Mouse (Mus musculus) forebrain, embryonic 14.5 days (tissue): ENCODE results near the gene Hnrnpdl. TPM values are rescaled to one million over a fixed set of nuclear protein-coding genes. Genes with fewer than 3 reads are reported as not detected.

ENCODE experiments used
- ATAC-seq: fragments of 200-750 bp; cut with Nextera tagmentation; 2 replicates; pipeline ENCODE4 v1.8.0; 2017; ENCODE audit warnings: mild to moderate bottlenecking, moderate library complexity
- DNase-seq: peaks from one replicate; pipeline ENCODE4 v3.0.0-alpha.2; 2015; ENCODE audit warnings: low spot score
- H3K27ac ChIP-seq: fragments of 300-500 bp; sonication (generic); 2 replicates; pipeline ENCODE4 v1.5.1; 2014; ENCODE audit warnings: low read depth, mild to moderate bottlenecking, control low read depth, low read length, moderate library complexity
- H3K27me3 ChIP-seq: fragments of 300-500 bp; sonication (generic); replicated peaks from 2 replicates; pipeline ENCODE4 v1.6.1; 2014; ENCODE audit warnings: low read length, control low read depth, mixed read lengths; ENCODE audit not compliant: control insufficient read depth, insufficient read depth
- H3K36me3 ChIP-seq: fragments of 300-500 bp; sonication (generic); 2 replicates; pipeline ENCODE4 v1.6.1; 2014; ENCODE audit warnings: low read length, control low read depth; ENCODE audit not compliant: control insufficient read depth, insufficient read depth
- H3K4me1 ChIP-seq: fragments of 300-500 bp; sonication (generic); 2 replicates; pipeline ENCODE4 v1.6.1; 2014; ENCODE audit warnings: antibody characterized with exemption, low read length, control low read depth; ENCODE audit not compliant: control insufficient read depth, insufficient read depth
- H3K4me2 ChIP-seq: fragments of 300-500 bp; sonication (generic); 2 replicates; pipeline ENCODE4 v1.6.1; 2014; ENCODE audit warnings: mild to moderate bottlenecking, control low read depth, low read length
- H3K4me3 ChIP-seq: fragments of 300-500 bp; sonication (generic); 2 replicates; pipeline ENCODE4 v1.5.1; 2014; ENCODE audit warnings: low read depth, low read length, control low read depth
- H3K9ac ChIP-seq: fragments of 300-500 bp; sonication (generic); 2 replicates; pipeline ENCODE4 v1.6.1; 2014; ENCODE audit warnings: mild to moderate bottlenecking, low read length, control low read depth, moderate library complexity
- H3K9me3 ChIP-seq: fragments of 300-500 bp; sonication (generic); replicated peaks from 2 replicates; pipeline ENCODE4 v1.6.1; 2016; ENCODE audit warnings: low read length, control low read depth, mixed read lengths; ENCODE audit not compliant: control insufficient read depth
- WGBS: fragments of 180-500 bp; shearing (Covaris S2); extraction: QIAGEN DNeasy Blood & Tissue Kit; methylation state at CpG from one replicate; pipeline ENCODE4 v1.1.7; 2014; 5-methylcytosine and 5-hydroxymethylcytosine counted together
- polyA plus RNA-seq: library from polyadenylated mRNA; unstranded; fragments of >200 nt; fragmentation: Nextera tagmentation; extraction: Ambion mirVana; gene quantifications from 2 replicates; pipeline ENCODE4 v1.2.1, GENCODE M21; 2014

The Hnrnpdl gene
- polyA plus RNA-seq, 1 experiment from 2014 or later = 250 TPM

DNA sequence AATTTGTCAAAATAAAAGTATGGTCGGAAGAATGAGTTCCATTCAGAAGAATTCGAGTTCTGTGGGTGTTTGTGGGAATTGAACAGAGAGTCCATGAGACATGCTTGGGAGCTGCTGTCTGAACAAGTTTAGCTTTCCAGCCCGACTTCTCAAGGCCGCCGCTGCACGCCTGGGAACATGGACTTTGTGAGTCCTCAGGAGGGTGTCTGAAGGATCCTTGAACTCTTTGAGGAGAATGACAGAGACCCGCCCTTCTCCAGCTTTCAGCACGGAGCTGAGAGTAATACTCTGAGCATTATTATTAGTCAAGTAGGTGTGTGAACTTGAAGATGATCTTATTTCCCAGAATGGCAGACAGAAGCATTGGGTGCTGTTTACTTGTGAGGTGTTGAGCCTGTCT, 3.0 kb upstream of the Hnrnpdl start:
- Histone ChIP-seq H3K4me1 (peaks cover 22% of the 10 kb centered on the region; the same call in 1 of the 2 replicates), H3K4me2 (no peak overlapping the region)
- 91% methylated on average over 8 of the region's 8 CpGs for WGBS

DNA sequence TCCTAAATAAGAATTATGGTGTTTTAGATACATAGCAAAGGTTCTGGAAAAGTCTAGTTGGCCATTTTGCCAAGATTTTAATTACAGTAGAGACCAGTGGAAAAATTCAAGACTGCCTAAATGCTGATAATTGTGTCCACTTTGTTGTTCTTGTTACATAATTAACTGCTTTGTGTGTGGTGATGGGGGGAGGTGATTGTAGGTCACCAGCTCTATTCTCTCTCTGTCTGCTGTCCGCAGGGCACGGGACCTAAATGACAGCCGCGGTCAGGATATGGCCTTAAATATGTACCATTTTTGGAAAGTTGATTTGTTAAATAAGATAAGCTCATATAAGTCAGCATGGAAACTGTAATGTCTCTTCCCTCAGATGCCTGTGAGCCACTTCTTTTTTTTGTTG, 1.8 kb upstream of the Hnrnpdl start:
- H3K4me3 ChIP-seq = peak overlapping the region; percentile 75; the same call in 1 of the 2 replicates
- H3K27ac ChIP-seq = no peak overlapping the region
- H3K4me1 ChIP-seq = peaks cover 13% of the 10 kb centered on the region; the same call in 1 of the 2 replicates
- no peaks in the 10 kb centered on the region for H3K9me3 ChIP-seq
- no peak for DNase-seq
- H3K36me3 ChIP-seq = peaks cover 7% of the 10 kb centered on the region; the same call in 1 of the 2 replicates
- H3K27me3 ChIP-seq = no peaks in the 10 kb centered on the region
- peak overlapping the region; percentile 62 for H3K4me2 ChIP-seq
- 62% methylated on average over 4 of the region's 4 CpGs for WGBS
- ATAC-seq = no peak
- H3K9ac ChIP-seq = no peak overlapping the region

More for the DNA sequence above, 3.0 kb upstream of the Hnrnpdl start:
- Histone ChIP-seq H3K27me3 (no peaks in the 10 kb centered on the region), H3K36me3 (no peaks in the 10 kb centered on the region; the same call in 1 of the 2 replicates), H3K27ac (no peak overlapping the region), H3K4me3 (no peak overlapping the region), H3K9ac (no peak overlapping the region), H3K9me3 (no peaks in the 10 kb centered on the region)
- DNase-seq (no peak), ATAC-seq (no peak)

DNA sequence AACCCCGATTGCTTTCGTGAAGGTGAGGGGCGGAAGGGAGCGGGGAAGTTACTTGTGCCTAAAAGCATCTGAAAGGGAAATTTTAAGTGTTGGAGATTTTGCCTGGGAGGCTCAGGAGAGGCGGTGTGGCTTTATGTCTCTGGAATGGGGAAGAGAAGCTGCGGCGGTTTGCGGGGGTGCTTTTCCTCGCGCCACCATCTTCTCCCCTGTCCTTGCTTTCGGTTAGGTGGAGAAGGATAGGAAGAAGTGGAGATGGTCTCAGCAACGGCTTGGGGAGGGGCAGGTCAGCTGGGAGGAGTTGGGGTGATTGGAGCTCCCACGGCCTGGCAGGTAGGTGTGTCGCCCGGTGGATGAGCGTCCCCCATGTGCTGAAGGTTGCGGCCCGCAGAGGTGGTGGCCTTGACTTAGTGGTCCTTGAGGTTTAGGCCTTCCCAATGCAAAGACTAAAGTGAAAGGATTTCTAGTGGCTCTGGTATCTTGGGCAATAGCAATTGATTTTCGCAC, 869 bp upstream of the Hnrnpdl start:
- peaks cover 16% of the 10 kb centered on the region for H3K36me3 ChIP-seq
- H3K9me3 ChIP-seq = no peaks in the 10 kb centered on the region
- peaks cover 16% of the 10 kb centered on the region for H3K4me1 ChIP-seq
- H3K27ac ChIP-seq = peak overlapping the region; percentile 99
- DNase-seq (no peak), ATAC-seq (no peak)
- peak overlapping the region; percentile 62 for H3K4me2 ChIP-seq
- H3K27me3 ChIP-seq = no peaks in the 10 kb centered on the region
- peak overlapping the region; percentile 75 for H3K4me3 ChIP-seq
- WGBS = 1% methylated on average over 19 of the region's 19 CpGs
- H3K9ac ChIP-seq = peak overlapping the region; percentile 97

DNA sequence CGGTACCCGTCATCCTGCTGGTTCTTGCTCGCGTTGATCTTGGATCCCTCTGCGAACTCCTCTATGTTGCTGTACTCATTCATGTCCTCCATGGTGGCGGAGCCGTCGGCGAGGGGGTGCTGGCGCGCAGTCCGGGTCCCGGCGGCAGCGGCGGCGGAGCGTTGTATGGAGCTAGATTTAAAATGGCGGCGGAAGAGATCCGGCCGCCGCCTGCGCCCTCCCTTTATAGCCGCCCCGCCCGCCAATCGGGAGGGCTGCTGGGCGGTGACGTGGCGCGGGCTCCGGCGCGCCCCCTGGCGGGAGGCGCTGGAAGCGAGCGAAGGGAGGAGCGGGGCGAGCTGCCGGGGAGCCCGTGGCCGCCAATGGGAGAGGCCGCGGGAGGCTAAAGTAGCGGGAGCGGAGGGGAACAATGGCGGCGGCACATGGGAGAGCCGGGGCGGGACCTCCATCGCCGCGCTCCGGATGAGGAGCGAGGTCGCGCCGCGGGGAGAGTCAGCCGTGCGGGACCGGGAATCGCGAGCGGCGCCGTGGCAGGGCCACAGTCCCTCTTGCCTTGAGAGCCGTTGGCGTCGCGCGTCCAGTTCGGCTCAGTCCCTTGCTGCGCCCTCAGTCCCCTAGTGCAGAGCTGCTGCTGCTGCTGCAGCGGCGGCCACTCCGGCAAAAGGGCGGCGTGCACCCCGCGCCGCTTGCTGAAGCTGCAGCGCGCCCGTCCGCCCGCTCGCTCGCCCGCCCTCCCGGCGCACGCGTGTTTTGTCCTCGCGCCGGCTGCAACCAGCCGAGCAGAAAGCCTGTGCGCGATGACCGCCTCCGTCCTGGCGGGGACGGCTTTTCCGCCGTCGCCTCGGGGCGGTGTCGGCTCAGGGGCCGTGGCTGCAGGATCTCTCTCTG, 506 bp downstream of the Hnrnpdl start:
- Histone ChIP-seq H3K9ac (peak overlapping the region; percentile 97), H3K27ac (peak overlapping the region; percentile 99), H3K27me3 (no peaks in the 10 kb centered on the region), H3K4me3 (peak overlapping the region; percentile 75), H3K9me3 (no peaks in the 10 kb centered on the region), H3K4me1 (peaks cover 16% of the 10 kb centered on the region), H3K4me2 (peak overlapping the region; percentile 90), H3K36me3 (peaks cover 28% of the 10 kb centered on the region)
- under 1% methylated on average over 98 of the region's 113 CpGs for WGBS
- DNase-seq (peak; percentile 95), ATAC-seq (peak; percentile 82)

DNA sequence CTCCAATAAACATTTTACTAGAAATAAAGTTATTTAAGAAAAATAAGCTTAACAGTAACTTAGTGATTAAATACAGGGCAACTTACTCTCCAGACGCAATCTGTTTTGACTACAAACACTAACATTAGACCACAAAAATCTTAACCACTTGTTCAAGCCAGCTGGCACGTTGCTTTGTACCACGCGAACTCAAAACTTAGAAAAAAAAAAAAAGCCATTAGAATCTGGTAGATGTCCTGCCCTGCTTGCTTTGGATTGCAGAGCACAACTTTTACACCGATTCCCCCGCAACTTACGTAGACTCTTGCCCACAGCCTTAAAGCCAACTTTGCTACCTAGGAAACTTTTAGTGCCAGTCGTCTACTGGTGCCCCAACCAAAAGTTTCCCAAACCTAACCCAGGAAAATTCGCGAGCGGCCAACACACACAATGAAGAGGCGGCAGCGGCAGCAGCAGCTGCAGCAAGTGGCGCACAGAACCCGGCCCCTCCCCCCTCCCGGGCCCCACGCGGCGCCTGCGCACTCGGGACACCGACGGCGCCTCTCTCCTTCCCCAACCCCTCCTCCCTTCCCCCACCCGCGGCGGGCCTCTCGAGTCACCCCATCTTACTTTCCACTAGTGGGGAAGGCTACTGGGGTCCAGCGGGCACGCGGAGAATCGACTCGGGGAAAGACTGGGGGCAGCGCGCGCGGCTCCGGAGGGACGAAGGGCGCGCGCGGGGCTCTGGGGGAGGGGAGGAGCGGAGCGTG, 1.3 kb downstream of the Hnrnpdl start:
- H3K36me3 ChIP-seq = peaks cover 36% of the 10 kb centered on the region
- no peaks in the 10 kb centered on the region for H3K9me3 ChIP-seq
- peak overlapping the region; percentile 75 for H3K4me3 ChIP-seq
- under 1% methylated on average over 40 of the region's 45 CpGs for WGBS
- H3K4me2 ChIP-seq = peak overlapping the region; percentile 90
- H3K4me1 ChIP-seq = peaks cover 16% of the 10 kb centered on the region
- H3K9ac ChIP-seq = peak overlapping the region; percentile 97
- no peaks in the 10 kb centered on the region for H3K27me3 ChIP-seq
- peak overlapping the region; percentile 99 for H3K27ac ChIP-seq
- DNase-seq (peak; percentile 92), ATAC-seq (peak; percentile 38)

DNA sequence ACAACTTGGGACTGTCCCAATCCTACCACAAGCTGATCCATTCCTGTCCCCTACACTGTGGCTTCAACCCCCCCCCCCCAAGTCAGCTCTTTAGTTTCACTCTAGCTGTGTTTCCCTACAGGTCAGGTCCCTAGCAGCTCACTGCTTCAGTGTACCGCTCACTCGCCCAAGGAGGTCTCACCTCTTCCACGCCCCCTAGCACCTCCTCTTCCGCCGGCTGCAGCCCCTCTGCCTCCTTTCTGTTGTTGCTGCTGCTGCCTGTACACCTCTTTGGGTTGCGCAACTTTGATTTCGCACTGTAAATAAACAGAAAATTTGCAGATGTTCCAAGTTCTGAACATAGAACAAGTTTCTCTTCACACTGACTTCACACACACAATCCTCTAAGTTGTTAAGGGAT, 2.8 kb downstream of the Hnrnpdl start:
- DNase-seq (no peak), ATAC-seq (no peak)
- H3K27me3 ChIP-seq = no peaks in the 10 kb centered on the region
- peak overlapping the region; percentile 75 for H3K4me3 ChIP-seq
- peak overlapping the region; percentile 90 for H3K4me2 ChIP-seq
- H3K9ac ChIP-seq = peak overlapping the region; percentile 97
- no peak overlapping the region for H3K27ac ChIP-seq
- 14% methylated on average over 7 of the region's 7 CpGs for WGBS
- H3K9me3 ChIP-seq = no peaks in the 10 kb centered on the region
- H3K4me1 ChIP-seq = peaks cover 14% of the 10 kb centered on the region
- peaks cover 50% of the 10 kb centered on the region for H3K36me3 ChIP-seq

DNA sequence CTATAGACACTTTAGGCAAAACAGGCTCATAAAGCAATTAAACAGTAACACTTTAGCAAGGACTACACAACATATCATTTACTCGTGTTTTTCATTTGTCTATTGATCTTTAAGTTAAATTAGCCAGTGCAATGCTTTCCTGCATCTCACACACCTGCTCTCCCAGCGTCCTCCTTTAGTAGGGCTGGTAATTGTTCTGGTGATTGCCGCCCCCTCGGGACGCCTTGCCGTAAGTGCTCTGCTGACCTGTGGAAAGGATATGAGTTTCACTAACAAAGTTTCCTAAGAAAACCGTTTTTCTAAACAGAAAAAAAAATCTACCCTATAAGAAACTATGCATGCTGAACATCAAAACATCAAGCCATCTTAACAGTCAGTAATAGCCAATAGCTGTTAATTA, 3.5 kb downstream of the Hnrnpdl start:
- WGBS = 47% methylated on average over 7 of the region's 7 CpGs
- ATAC-seq (no peak), DNase-seq (no peak)
- Histone ChIP-seq H3K27me3 (no peaks in the 10 kb centered on the region), H3K36me3 (peaks cover 54% of the 10 kb centered on the region), H3K4me3 (peak overlapping the region; percentile 75), H3K9ac (no peak overlapping the region), H3K4me1 (peaks cover 10% of the 10 kb centered on the region), H3K27ac (no peak overlapping the region), H3K4me2 (peak overlapping the region; percentile 90), H3K9me3 (no peaks in the 10 kb centered on the region)

DNA sequence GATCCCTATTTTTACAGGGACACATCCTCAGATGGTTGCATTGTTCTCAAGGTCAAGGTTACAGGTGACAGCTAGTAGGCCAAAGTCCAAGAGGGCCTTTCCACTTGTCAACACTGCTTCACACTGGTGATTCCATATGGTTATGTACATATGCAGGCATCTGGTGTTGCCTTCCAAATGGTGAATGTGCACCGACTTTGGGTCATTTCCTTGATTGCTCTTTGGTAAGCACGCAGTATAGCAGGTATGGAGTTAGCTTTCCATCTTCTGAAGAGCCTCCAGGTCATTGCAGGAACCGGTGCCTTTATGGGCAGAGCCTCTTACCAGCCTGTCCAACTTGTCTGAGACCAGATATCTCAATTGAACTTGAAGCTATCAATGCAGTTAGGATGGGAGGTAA, 6.8 kb downstream of the Hnrnpdl start:
- peaks cover 10% of the 10 kb centered on the region for H3K4me1 ChIP-seq
- 77% methylated on average over 3 of the region's 3 CpGs for WGBS
- no peaks in the 10 kb centered on the region for H3K27me3 ChIP-seq
- H3K9ac ChIP-seq = no peak overlapping the region
- H3K36me3 ChIP-seq = peaks cover 54% of the 10 kb centered on the region
- DNase-seq (no peak), ATAC-seq (no peak)
- H3K27ac ChIP-seq = no peak overlapping the region
- no peaks in the 10 kb centered on the region for H3K9me3 ChIP-seq
- H3K4me2 ChIP-seq = no peak overlapping the region
- no peak overlapping the region for H3K4me3 ChIP-seq
